Mouse (Mus musculus) forebrain, embryonic 13.5 days (tissue): Measurements from ENCODE around the gene Fbll1. TPM values are rescaled to one million over a fixed set of nuclear protein-coding genes. Genes with fewer than 3 reads are reported as not detected.

ENCODE experiments used
- ATAC-seq: fragments of 200-750 bp; cut with Nextera tagmentation; 2 replicates; pipeline ENCODE4 v1.8.0; 2017
- H3K27ac ChIP-seq: fragments of 300-500 bp; sonication (generic); 2 replicates; pipeline ENCODE4 v1.5.1; 2015; ENCODE audit warnings: inconsistent platforms, mild to moderate bottlenecking, moderate library complexity
- H3K27me3 ChIP-seq: fragments of 300-500 bp; sonication (generic); 2 replicates; pipeline ENCODE4 v1.6.1; 2015; ENCODE audit warnings: mild to moderate bottlenecking, inconsistent platforms
- H3K36me3 ChIP-seq: fragments of 300-500 bp; sonication (generic); 2 replicates; pipeline ENCODE4 v1.6.1; 2015; ENCODE audit warnings: mild to moderate bottlenecking, inconsistent platforms; ENCODE audit not compliant: poor library complexity, severe bottlenecking
- H3K4me1 ChIP-seq: fragments of 300-500 bp; sonication (generic); 2 replicates; pipeline ENCODE4 v1.6.1; 2015; ENCODE audit warnings: inconsistent platforms
- H3K4me2 ChIP-seq: fragments of 300-500 bp; sonication (generic); 2 replicates; pipeline ENCODE4 v1.6.1; 2015; ENCODE audit warnings: inconsistent platforms, mild to moderate bottlenecking, moderate library complexity
- H3K4me3 ChIP-seq: fragments of 300-500 bp; sonication (generic); 2 replicates; pipeline ENCODE4 v1.5.1; 2015; ENCODE audit warnings: mild to moderate bottlenecking, inconsistent platforms
- H3K9ac ChIP-seq: fragments of 300-500 bp; sonication (generic); 2 replicates; pipeline ENCODE4 v1.6.1; 2015; ENCODE audit warnings: mild to moderate bottlenecking, inconsistent platforms
- H3K9me3 ChIP-seq: fragments of 300-500 bp; sonication (generic); replicated peaks from 2 replicates; pipeline ENCODE4 v1.6.1; 2016; ENCODE audit warnings: inconsistent platforms
- WGBS: fragments of 180-500 bp; shearing (Covaris S2); methylation state at CpG from one replicate; pipeline ENCODE4 v1.1.7; 2015; 5-methylcytosine and 5-hydroxymethylcytosine counted together
- microRNA counts: library from miRNA; unstranded; fragments of <30 nt; microRNA quantifications from one replicate; lab custom pipeline; 2016
- microRNA-seq: library from miRNA; unstranded; fragments of <30 nt; microRNA quantifications from one replicate; pipeline ENCODE4, GENCODE M21; 2016
- polyA plus RNA-seq: library from polyadenylated mRNA; unstranded; fragments of >200 nt; fragmentation: Nextera tagmentation; extraction: Ambion mirVana; gene quantifications from 2 replicates; pipeline ENCODE4 v1.2.1, GENCODE M21; 2015

Fbll1 gene
- polyA plus RNA-seq, 1 experiment from 2014 or later: 4.0 TPM

- no peaks in the 10 kb centered on the region for H3K27me3 ChIP-seq
Observed at GRCm38 (mm10) chr11:35750578-35750977, 48.1 kb downstream of the Fbll1 start.

More at GRCm38 (mm10) chr11:35750578-35750977, 48.1 kb downstream of the Fbll1 start:
- Histone ChIP-seq H3K9me3 (no peaks in the 10 kb centered on the region), H3K9ac (no peak overlapping the region), H3K36me3 (no peaks in the 10 kb centered on the region), H3K4me1 (no peaks in the 10 kb centered on the region), H3K4me3 (no peak overlapping the region), H3K4me2 (no peak overlapping the region), H3K27ac (no peak overlapping the region)
- no peak for ATAC-seq
- WGBS: 83% methylated on average over 8 of the region's 8 CpGs

MicroRNA genes within 50 kb of the gene (microRNA counts, 519-probe panel; counts per million panel counts)
- 5,582 counts per million, percentile 95 among the panel's probes with 10 or more counts for microRNA mmu-miR-103 (lab: Ali Mortazavi, UCI)

Small RNA genes lying within 50 kb of the gene (microRNA-seq; reads per million reads assigned to microRNA genes)
- 1.6 reads per million for gene Mir103-1

Other genes starting within 250 kb of the Fbll1 start
- 22.7 and 23.4 TPM in 2 replicates for gene Pank3, start 29.4 kb downstream of the Fbll1 start, polyA plus RNA-seq
- 76.0 and 80.6 TPM in 2 replicates for gene Rars, start 35.6 kb upstream of the Fbll1 start, polyA plus RNA-seq
- gene Wwc1, start 181.6 kb upstream of the Fbll1 start, polyA plus RNA-seq: 8.6 and 8.8 TPM in 2 replicates